Mouse (Mus musculus) intestine, embryonic 14.5 days (tissue): ENCODE results near the gene Ppm1j. TPM values are rescaled to one million over a fixed set of nuclear protein-coding genes. Genes with fewer than 3 reads are reported as not detected.

Experiments
- ATAC-seq: fragments of 200-750 bp; cut with Nextera tagmentation; replicated peaks from 2 replicates; pipeline ENCODE4 v1.8.0; 2017; ENCODE audit warnings: low read depth, moderate number of reproducible peaks, moderate TSS enrichment, moderate library complexity; ENCODE audit not compliant: low FRiP score, low TSS enrichment
- DNase-seq: peaks from one replicate; pipeline ENCODE4 v3.0.0-alpha.2; 2018; ENCODE audit warnings: low spot score
- H3K27ac ChIP-seq: fragments of 300-500 bp; sonication (generic); 2 replicates; pipeline ENCODE4 v1.5.1; 2014; ENCODE audit warnings: low read depth, mild to moderate bottlenecking, control low read depth
- H3K27me3 ChIP-seq: fragments of 300-500 bp; sonication (generic); replicated peaks from 2 replicates; pipeline ENCODE4 v1.6.1; 2014; ENCODE audit warnings: low read length, control low read depth; ENCODE audit not compliant: control insufficient read depth, insufficient read depth
- H3K36me3 ChIP-seq: fragments of 300-500 bp; sonication (generic); 2 replicates; pipeline ENCODE4 v1.6.1; 2014; ENCODE audit warnings: low read length, control low read depth; ENCODE audit not compliant: control insufficient read depth, insufficient read depth
- H3K4me1 ChIP-seq: fragments of 300-500 bp; sonication (generic); replicated peaks from 2 replicates; pipeline ENCODE4 v1.6.1; 2014; ENCODE audit warnings: low read length, control low read depth, mixed read lengths; ENCODE audit not compliant: control insufficient read depth, insufficient read depth
- H3K4me2 ChIP-seq: fragments of 300-500 bp; sonication (generic); 2 replicates; pipeline ENCODE4 v1.6.1; 2014; ENCODE audit warnings: low read length
- H3K4me3 ChIP-seq: fragments of 300-500 bp; sonication (generic); 2 replicates; pipeline ENCODE4 v1.5.1; 2014; ENCODE audit warnings: low read depth, low read length, control low read depth, mixed read lengths
- H3K9ac ChIP-seq: fragments of 300-500 bp; sonication (generic); 2 replicates; pipeline ENCODE4 v1.6.1; 2014; ENCODE audit warnings: mild to moderate bottlenecking, low read length
- H3K9me3 ChIP-seq: fragments of 300-500 bp; sonication (generic); 2 replicates; pipeline ENCODE4 v1.6.1; 2016; ENCODE audit warnings: low read length, control low read depth; ENCODE audit not compliant: control insufficient read depth
- WGBS: fragments of 180-500 bp; shearing (Covaris S2); extraction: QIAGEN DNeasy Blood & Tissue Kit; methylation state at CpG from one replicate; pipeline ENCODE4 v1.1.7; 2014; 5-methylcytosine and 5-hydroxymethylcytosine counted together
- polyA plus RNA-seq: library from polyadenylated mRNA; unstranded; fragments of >200 nt; fragmentation: Nextera tagmentation; extraction: Ambion mirVana; gene quantifications from 2 replicates; pipeline ENCODE4 v1.2.1, GENCODE M21; 2014

Gene Ppm1j
- polyA plus RNA-seq, 1 experiment from 2014 or later = 3.1 TPM

- H3K4me3 ChIP-seq = peak overlapping the region; percentile 93
- no peaks in the 10 kb centered on the region for H3K9me3 ChIP-seq
- peak overlapping the region; percentile 97 for H3K27ac ChIP-seq
- peak overlapping the region; percentile 73 for H3K4me2 ChIP-seq
- DNase-seq (no peak), ATAC-seq (no peak; the same call in 1 of the 2 replicates)
- no peaks in the 10 kb centered on the region for H3K27me3 ChIP-seq
- H3K36me3 ChIP-seq = peaks cover 21% of the 10 kb centered on the region
- H3K4me1 ChIP-seq = peaks cover 23% of the 10 kb centered on the region
- WGBS = 2% methylated on average over 3 of the region's 3 CpGs
- peak overlapping the region; percentile 94; the same call in 1 of the 2 replicates for H3K9ac ChIP-seq
Observed at GRCm38 (mm10) chr3:104818749-104819134, 37.9 kb downstream of the Ppm1j start.

- Histone ChIP-seq H3K27me3 (no peaks in the 10 kb centered on the region), H3K27ac (no peak overlapping the region), H3K4me3 (no peak overlapping the region), H3K4me1 (peaks cover 21% of the 10 kb centered on the region), H3K4me2 (no peak overlapping the region), H3K36me3 (peaks cover 25% of the 10 kb centered on the region), H3K9ac (no peak overlapping the region), H3K9me3 (no peaks in the 10 kb centered on the region)
- WGBS = 60% methylated on average over 1 of the region's 1 CpGs
- ATAC-seq (no peak), DNase-seq (no peak)
Observed at GRCm38 (mm10) chr3:104820426-104820825, 39.6 kb downstream of the Ppm1j start.

GRCm38 (mm10) chr3:104822413-104822812 lies 41.6 kb downstream of the Ppm1j start:
- Histone ChIP-seq H3K4me1 (peaks cover 7% of the 10 kb centered on the region), H3K36me3 (peaks cover 44% of the 10 kb centered on the region), H3K4me3 (no peak overlapping the region), H3K9me3 (no peaks in the 10 kb centered on the region), H3K27me3 (no peaks in the 10 kb centered on the region), H3K9ac (no peak overlapping the region), H3K4me2 (no peak overlapping the region), H3K27ac (no peak overlapping the region)
- ATAC-seq = no peak
- DNase-seq = no peak
- WGBS = 88% methylated on average over 3 of the region's 3 CpGs

Other genes with a start within 250 kb of the Ppm1j start
- 42.5 and 45.8 TPM in 2 replicates for gene Slc16a1, start 142.4 kb upstream of the Ppm1j start, polyA plus RNA-seq
- 0.04 and 0.11 TPM in 2 replicates for gene Fam19a3, start 784 bp downstream of the Ppm1j start, polyA plus RNA-seq
- gene Rhoc, start 7.3 kb downstream of the Ppm1j start, polyA plus RNA-seq = 166 and 184 TPM in 2 replicates
- 83.6 and 94.5 TPM in 2 replicates for gene Mov10, start 37.5 kb downstream of the Ppm1j start, polyA plus RNA-seq
- 33.1 and 34.6 TPM in 2 replicates for gene St7l, start 82.9 kb downstream of the Ppm1j start, polyA plus RNA-seq
- gene Capza1, start 83.4 kb downstream of the Ppm1j start, polyA plus RNA-seq = 194 and 209 TPM in 2 replicates
- 1.9 and 2.8 TPM in 2 replicates for gene Wnt2b, start 180.9 kb downstream of the Ppm1j start, polyA plus RNA-seq